Mouse (Mus musculus) kidney, adult 11 months (tissue): ENCODE data around the gene Vmn1r3.
"Not testable (repeated sequence)": the region's sequence is repeated elsewhere in the genome, so short reads cannot be mapped to it uniquely, and the experiment has no call there.

Experiments
- DNase-seq: peaks from one replicate; pipeline ENCODE4 v3.0.0; 2022

Vmn1r3 gene

GRCm38 (mm10) chr4:3185258-3185657 is at the start of gene Vmn1r3:
TSS of gene Vmn1r3 (minus strand) at chr4:3185358.
- DNase-seq, result not testable (repeated sequence)

DNA sequence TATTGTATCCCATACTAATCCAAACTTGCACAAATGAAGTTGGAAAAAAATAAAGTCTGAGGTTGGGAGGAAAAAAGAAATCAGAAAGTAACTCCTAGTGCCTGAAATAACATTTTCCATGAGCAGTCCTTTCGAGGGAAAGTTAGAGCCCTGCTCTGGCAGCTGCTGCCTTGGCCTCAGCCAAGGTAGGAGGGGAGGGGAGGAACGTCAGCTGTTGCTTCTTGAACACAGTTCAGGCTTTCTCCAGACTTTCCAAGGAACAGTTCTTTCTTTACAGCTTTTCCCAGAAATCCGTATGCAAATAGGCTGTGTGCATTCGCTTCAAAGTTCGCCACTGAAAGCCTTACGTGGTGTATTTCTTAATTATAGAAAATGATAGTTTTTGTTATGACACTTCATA is 46.9 kb upstream of the Vmn1r3 start:
- DNase-seq, result peak; percentile 41

DNA sequence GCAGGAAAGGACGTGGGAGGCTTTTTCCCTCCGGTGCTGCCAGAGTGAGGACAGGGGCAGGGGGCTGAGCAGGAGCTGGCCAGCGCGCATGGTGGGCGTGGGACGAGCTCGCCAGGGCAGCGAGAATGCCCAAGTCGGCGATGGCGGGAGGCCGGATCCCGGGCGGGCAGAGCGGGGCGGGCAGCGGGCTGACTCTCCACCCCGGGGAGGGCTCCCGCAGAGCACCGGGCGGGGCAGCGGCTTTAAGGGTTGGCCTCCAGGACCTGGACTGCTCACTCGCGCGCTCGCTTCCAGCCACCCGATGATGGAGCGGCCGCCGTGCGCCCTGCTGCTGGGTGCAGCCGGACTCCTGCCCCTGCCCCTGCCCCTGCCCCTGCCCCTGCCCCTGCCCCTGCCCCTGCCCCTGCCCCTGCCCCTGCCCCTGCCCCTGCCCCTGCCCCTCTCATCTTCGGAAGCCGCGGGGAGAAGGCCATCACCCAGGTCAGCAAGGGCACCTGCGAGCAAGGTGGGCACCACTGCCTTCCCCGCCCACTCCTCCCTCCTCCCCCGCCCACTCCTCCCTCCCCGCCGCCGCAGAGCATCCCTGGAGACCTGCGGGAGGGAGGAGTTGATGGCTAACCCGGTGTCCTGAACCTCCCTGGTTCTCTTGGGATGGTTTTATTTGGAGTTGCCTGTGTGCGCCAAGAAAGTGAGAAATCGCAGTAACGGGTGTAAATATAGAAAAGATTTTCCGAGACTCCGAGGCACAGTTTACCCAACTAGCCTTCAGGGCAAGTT is 45.9 kb upstream of the Vmn1r3 start:
- peak; percentile 60 for DNase-seq

GRCm38 (mm10) chr4:3229532-3229931 is 44.4 kb upstream of the Vmn1r3 start:
- no peak for DNase-seq

GRCm38 (mm10) chr4:3228476-3228875 is 43.3 kb upstream of the Vmn1r3 start:
- no peak for DNase-seq

DNA sequence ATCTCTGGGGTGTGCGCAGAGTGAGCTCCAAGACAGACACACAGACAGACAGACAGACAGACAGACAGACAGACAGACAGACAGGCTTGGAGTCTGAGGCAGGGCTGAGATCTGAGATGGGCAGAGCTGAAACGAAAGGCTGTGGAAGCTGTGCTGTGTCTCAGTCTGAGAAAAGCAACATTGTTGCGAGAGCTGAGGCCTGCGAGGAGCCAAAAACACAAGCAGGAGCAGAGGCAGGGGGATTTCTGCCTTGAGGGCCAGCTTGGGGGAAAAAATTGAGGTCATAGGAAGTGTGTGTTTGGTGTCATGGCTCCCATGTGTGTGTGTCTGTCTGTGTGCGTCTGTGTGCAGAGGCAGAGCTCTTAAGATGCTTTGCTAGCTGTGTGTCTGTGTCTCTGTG is 42.6 kb upstream of the Vmn1r3 start:
- DNase-seq, result no peak

DNA sequence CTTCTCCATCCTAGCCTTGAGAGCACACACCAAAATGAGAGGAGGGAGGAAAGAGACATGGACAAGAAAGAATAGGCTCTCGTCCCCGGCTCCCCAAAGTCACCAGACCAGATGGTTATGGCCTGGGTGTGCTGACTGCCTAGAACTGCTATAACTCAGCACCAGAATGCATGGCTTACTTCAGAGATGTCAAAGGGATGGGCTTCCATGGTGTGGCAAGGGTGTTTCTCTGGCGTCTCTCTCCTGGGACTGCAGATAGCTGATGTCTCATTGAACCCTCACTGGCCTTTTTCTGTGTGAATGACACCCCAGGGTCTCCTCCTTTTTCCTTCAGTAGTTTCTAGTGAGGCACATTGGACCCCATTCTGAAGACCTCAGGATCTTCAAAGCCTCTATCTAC is 41.3 kb upstream of the Vmn1r3 start:
- no peak for DNase-seq

DNA sequence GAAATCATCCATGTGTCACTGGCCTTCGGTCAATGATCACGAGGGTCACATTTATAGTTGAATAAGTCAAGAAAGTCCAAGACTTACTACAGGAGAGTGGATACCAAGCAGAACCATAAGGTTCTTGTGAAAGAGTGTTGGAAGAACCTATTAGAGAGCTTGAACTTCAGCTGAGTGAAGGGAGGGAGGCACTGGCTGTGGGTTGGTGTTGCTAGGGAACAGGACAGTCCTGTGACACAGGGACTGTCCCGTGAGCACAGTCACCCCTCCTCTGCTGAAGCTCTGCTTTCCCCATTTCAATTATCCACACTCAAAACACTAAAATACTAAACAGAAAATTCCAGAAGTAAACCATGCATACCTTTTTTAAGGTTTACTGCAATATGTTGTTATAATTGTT is 40.3 kb upstream of the Vmn1r3 start:
- not testable (repeated sequence) for DNase-seq

- not testable (repeated sequence) for DNase-seq
Observed at GRCm38 (mm10) chr4:3224848-3225247, 39.7 kb upstream of the Vmn1r3 start.

DNA sequence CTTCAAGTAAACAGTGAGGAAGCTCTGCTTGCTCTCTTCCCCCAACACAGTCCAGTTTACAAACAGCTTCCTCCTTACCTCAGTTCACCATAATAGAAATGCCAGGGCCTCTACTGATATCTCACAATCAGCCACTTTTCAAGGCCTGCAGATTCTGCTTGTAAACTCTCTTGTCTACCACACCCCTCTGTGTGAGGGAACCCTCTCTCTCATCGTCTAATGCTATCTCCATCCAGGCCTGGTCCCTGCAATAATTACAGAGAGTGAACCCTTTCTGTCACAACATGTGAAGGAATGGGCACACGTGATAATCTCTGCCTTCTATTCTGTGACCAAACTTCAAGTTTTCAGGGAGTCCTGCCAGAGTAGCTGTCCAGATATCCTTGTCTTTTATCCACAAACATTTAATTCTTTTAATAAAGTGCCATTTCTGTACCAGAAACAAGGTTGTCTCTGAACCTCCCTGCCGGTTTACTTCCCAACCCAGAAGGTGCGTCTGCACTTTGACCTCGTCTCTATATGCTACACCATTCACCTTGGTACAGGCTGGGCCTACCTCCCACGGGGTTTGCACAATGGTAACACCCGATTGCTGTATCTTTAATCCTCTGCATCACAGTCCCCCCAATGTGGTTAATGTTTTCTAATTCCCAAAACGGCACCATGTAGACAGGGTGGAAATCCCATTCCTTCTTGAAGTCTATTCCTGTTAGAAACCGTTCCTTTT is 38.5 kb upstream of the Vmn1r3 start:
- DNase-seq, result not testable (repeated sequence)

DNA sequence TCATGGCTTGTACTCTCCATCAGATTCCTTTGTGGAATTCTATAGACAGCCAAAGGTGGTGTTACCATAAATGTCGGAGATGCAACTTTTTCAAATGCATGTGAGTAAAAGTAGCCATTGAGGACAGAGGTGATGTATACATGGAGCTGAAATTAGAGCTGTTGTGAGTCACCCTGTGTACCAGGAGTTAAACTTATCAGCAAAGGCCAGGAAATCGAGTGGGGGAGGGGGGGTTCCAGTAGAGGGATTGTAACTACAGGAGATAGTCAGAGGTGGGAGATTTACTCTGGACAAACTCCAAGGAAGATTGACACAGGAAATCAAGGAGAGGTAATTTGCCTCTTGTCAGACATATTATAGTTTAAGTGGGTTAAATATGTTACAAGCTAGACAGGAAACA is 31.2 kb upstream of the Vmn1r3 start:
- not testable (repeated sequence) for DNase-seq

DNA sequence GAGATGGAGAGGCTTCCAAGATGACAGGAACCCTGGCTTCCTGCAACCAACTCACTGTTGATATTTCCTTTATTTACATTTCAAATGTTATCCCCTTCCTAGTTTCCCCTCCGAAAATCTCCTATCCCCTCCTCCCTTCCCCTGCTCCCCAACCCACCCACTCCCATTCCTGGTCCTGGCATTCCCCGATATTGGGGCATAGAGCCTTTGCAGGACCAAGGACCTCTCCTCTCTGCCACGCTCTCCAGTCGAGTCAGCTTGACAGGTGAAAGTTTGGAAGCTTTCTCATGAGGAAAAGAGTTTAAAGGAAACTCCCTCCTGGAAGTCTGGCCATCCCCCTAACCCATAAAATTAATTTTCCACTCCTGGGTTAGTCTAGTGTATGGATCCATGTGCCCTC is 28.2 kb upstream of the Vmn1r3 start:
- DNase-seq, result not testable (repeated sequence)

DNA sequence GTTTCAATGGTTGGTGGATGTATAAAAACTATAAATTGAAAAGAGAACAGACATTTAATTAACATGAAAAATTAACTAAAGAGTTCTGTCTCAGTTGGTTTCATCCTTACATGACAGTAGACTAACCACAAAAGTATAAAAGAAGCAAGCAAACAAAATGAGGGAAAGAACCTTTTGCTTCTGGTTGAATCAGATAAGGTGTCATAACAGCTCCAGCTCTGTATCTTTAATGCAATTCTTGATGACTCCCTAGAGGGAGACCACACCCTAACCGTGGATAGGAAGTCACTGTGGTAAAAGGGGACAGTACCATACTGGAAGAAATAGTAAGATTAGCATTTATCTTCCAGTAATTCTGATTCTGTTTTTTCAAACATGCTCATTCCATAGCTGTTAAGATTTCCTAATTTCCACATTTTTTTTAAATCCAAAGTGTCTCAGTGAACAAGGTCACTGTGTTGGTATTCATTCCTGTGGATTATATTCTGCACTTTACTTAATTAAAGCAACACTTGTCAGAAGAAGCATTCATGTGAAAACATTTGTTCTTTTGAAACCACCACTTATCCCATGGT is 24.6 kb upstream of the Vmn1r3 start:
- not testable (repeated sequence) for DNase-seq

DNA sequence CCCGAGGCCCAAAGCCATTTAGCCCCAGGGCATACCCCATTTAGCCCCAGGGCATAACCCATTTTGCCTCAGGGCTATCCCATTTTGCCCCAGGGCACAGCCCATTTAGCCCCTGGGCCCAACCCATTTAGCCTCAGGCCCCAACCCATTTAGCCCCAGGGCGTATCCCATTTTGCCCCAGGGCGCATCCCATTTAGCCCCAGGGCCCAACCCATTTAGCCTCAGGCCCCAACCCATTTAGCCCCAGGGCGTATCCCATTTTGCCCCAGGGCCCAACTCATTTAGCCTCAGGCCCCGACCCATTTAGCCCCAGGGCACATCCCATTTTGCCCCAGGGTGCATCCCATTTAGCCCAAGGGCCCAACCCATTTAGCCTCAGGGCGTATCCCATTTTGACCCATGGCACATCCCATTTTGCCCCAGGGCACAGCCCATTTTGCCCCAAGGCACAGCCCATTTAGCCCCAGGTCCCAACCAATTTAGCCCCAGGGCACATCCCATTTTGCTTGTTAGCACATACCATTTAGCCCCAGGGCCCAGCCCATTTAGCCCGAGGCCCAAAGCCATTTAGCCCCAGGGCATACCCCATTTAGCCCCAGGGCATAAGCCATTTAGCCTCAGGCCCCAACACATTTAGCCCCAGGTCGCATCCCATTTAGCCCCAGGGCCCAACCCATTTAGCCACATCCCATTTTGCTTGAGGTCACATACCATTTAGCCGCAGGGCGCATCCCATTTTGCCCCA is 8.2 kb downstream of the Vmn1r3 start:
- DNase-seq, result not testable (repeated sequence)

- not testable (repeated sequence) for DNase-seq
Observed at GRCm38 (mm10) chr4:3176195-3176594, 9.0 kb downstream of the Vmn1r3 start.

DNA sequence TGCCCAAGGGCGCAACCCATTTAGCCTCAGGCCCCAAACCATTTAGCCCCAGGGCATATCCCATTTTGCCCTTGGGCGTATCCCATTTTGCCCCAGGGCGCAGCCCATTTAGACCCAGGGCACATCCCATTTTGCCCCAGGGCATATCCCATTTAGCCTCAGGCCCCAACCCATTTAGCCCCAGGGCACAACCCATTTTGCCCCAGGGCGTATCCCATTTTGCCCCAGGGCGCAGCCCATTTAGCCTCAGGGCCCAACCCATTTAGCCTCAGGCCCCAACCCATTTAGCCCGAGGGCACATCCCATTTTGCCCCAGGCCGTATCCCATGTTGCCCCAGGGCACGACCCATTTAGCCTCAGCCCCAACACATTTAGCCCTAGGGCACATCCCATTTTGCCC is 9.4 kb downstream of the Vmn1r3 start:
- DNase-seq, result not testable (repeated sequence)

- not testable (repeated sequence) for DNase-seq
Observed at GRCm38 (mm10) chr4:3174586-3174985, 10.6 kb downstream of the Vmn1r3 start.

GRCm38 (mm10) chr4:3167020-3167419 is 18.1 kb downstream of the Vmn1r3 start, which contains the start of gene Vmn1r2:
TSS of gene Vmn1r2 (plus strand) at chr4:3167320.
- DNase-seq, result not testable (repeated sequence)

DNA sequence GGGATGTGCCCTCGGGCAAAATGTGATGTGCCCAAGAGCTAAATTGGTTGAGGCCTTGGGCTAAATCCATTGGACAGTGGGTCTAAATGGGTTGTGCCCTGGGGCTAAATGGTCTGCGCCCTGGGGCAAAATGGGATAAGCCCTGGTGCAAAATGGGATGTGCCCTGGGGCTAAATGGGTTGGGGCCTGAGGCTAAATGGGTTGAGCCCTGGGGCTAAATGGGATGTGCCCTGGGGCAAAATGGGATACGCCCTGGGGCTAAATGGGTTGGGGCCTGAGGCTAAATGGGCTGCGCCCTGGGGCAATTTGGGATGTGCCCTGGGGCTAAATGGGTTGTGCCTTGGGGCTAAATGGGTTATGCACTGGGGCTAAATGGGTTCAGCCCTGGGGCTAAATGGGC is 20.1 kb downstream of the Vmn1r3 start:
- no peak for DNase-seq

DNA sequence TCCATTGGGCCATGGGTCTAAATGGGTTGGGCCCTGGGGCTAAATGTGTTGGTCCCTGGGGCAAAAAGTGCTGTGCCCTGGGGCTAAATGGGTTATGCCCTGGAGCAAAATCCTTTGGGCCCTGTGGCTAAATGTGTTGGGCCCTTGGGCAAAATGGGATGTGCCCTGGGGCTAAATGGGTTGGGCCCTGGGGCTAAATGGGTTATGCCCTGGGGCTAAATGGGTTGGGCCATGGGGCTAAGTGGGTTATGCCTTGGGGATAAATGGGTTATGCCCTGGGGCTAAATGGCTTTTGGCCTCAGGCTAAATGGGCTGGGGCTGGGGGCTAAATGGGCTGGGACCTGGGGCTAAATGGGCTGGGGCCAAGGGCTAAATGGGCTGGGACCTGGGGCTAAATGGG is 20.7 kb downstream of the Vmn1r3 start:
- not testable (repeated sequence) for DNase-seq

- not testable (repeated sequence) for DNase-seq
Observed at GRCm38 (mm10) chr4:3153320-3153719, 31.8 kb downstream of the Vmn1r3 start.

- not testable (repeated sequence) for DNase-seq
Observed at GRCm38 (mm10) chr4:3147926-3148325, 37.2 kb downstream of the Vmn1r3 start.
